Mouse (Mus musculus) right cerebral cortex, postnatal 36 days (tissue): ENCODE data around the gene Eif4g1.

ENCODE experiments used
- DNase-seq, 2 experiments: peaks; one replicate each; pipeline ENCODE4 v3.0.0; 2022; ENCODE audit warnings: low spot score in 2 of 2, mixed read lengths in 1 of 2

The Eif4g1 gene

GRCm38 (mm10) chr16:20672500-20672902, 4.4 kb downstream of the Eif4g1 start:
- peak; percentile 93 to 94 for DNase-seq

- DNase-seq, result peak in 1 of 2 experiments; percentile 33
These were observed 5.0 kb downstream of the Eif4g1 start for GRCm38 (mm10) chr16:20672965-20673705.

GRCm38 (mm10) chr16:20673706-20674303, 5.7 kb downstream of the Eif4g1 start:
- DNase-seq, result no peak

- no peak for DNase-seq
These were observed 7.1 kb downstream of the Eif4g1 start for GRCm38 (mm10) chr16:20675213-20675612.

GRCm38 (mm10) chr16:20676702-20677101, 8.6 kb downstream of the Eif4g1 start:
- no peak for DNase-seq

GRCm38 (mm10) chr16:20677380-20677779, 9.3 kb downstream of the Eif4g1 start:
- no peak for DNase-seq

GRCm38 (mm10) chr16:20677974-20678675, 10.0 kb downstream of the Eif4g1 start:
- peak in 1 of 2 experiments; percentile 64 for DNase-seq

- no peak for DNase-seq
These were observed 22.7 kb downstream of the Eif4g1 start for GRCm38 (mm10) chr16:20690774-20691173.

GRCm38 (mm10) chr16:20691617-20692016, 23.5 kb downstream of the Eif4g1 start:
- DNase-seq, result no peak

- no peak for DNase-seq
These were observed 24.3 kb downstream of the Eif4g1 start for GRCm38 (mm10) chr16:20692241-20692965.

- peak; percentile 94 to 96 for DNase-seq
These were observed 25.1 kb downstream of the Eif4g1 start, which contains the start of gene Fam131a for GRCm38 (mm10) chr16:20693111-20693701. Gene Fam131a, plus strand, starts transcription at chr16:20693241.

GRCm38 (mm10) chr16:20694781-20695180, 26.7 kb downstream of the Eif4g1 start:
- peak; percentile 75 to 87 for DNase-seq

GRCm38 (mm10) chr16:20695622-20696323, 27.7 kb downstream of the Eif4g1 start:
- DNase-seq, result peak; percentile 97 to 98

GRCm38 (mm10) chr16:20699266-20699665, 31.2 kb downstream of the Eif4g1 start:
- no peak for DNase-seq

- no peak for DNase-seq
These were observed 31.9 kb downstream of the Eif4g1 start for GRCm38 (mm10) chr16:20700036-20700435.

- no peak for DNase-seq
These were observed 33.2 kb downstream of the Eif4g1 start for GRCm38 (mm10) chr16:20701316-20701715.

- no peak for DNase-seq
These were observed 33.8 kb downstream of the Eif4g1 start for GRCm38 (mm10) chr16:20701729-20702521.

GRCm38 (mm10) chr16:20702522-20702893, 34.4 kb downstream of the Eif4g1 start:
- DNase-seq, result no peak

GRCm38 (mm10) chr16:20703071-20703470, 35.0 kb downstream of the Eif4g1 start:
- DNase-seq, result no peak
